Mouse (Mus musculus): ENCODE results near the gene Dnajc7. TPM values are rescaled to one million over a fixed set of nuclear protein-coding genes. Genes with fewer than 3 reads are reported as not detected.
A peak's percentile ranks its signal among the peaks of the same experiment; 100 is the strongest.

Dnajc7 gene
- polyA plus RNA-seq, 1 experiment from 2014 or later = 235 TPM

- WGBS = 34% methylated on average over 2 of the region's 2 CpGs
- H3K36me3 ChIP-seq (ENCODE audit: insufficient read depth, low read length) = peaks cover 5% of the 10 kb centered on the region; the same call in 1 of the 2 replicates
- H3K9me3 ChIP-seq (ENCODE audit: low read length) = no peaks in the 10 kb centered on the region
- peak overlapping the region; percentile 67 for H3K4me3 ChIP-seq (ENCODE audit: low read length)
- peaks cover 6% of the 10 kb centered on the region; the same call in 1 of the 2 replicates for H3K27me3 ChIP-seq (ENCODE audit: insufficient read depth, low read length)
- H3K4me2 ChIP-seq (replicated peaks; ENCODE audit: low read depth, low read length) = peak overlapping the region; percentile 75
- H3K4me1 ChIP-seq (ENCODE audit: insufficient read depth, low read length) = peaks cover 23% of the 10 kb centered on the region
- H3K27ac ChIP-seq (ENCODE audit: low read length) = peak overlapping the region; percentile 78
- ATAC-seq (ENCODE audit: low FRiP score, low TSS enrichment) = 0 out of 2 replicates have a peak, but pooled peaks have one; percentile 4
- H3K9ac ChIP-seq (replicated peaks; ENCODE audit: low read length) = peak overlapping the region; percentile 75
Measured at GRCm38 (mm10) chr11:100575484-100575855, 44.5 kb downstream of the Dnajc7 start.

- H3K4me1 ChIP-seq (ENCODE audit: insufficient read depth, low read length) = peaks cover 23% of the 10 kb centered on the region
- peak within 1 kb of the TSS; percentile 75 for H3K4me2 ChIP-seq (replicated peaks; ENCODE audit: low read depth, low read length)
- H3K36me3 ChIP-seq (ENCODE audit: insufficient read depth, low read length) = 0 out of 2 replicates have a peak, but pooled peaks cover 2% of the 10 kb centered on the region
- ATAC-seq (ENCODE audit: low FRiP score, low TSS enrichment) = peak; percentile 68
- peak within 1 kb of the TSS; percentile 67 for H3K4me3 ChIP-seq (ENCODE audit: low read length)
- H3K27me3 ChIP-seq (ENCODE audit: insufficient read depth, low read length) = peaks cover 6% of the 10 kb centered on the region; the same call in 1 of the 2 replicates
- peak within 1 kb of the TSS; percentile 75 for H3K9ac ChIP-seq (replicated peaks; ENCODE audit: low read length)
- peak within 1 kb of the TSS; percentile 78 for H3K27ac ChIP-seq (ENCODE audit: low read length)
- under 1% methylated on average over 47 of the region's 47 CpGs for WGBS
- H3K9me3 ChIP-seq (ENCODE audit: low read length) = no peaks in the 10 kb centered on the region
Measured at GRCm38 (mm10) chr11:100574708-100575483, 45.1 kb downstream of the Dnajc7 start, which contains the start of gene Cnp. Gene Cnp (plus strand): TSS chr11:100574904.

- WGBS = 60% methylated on average over 3 of the region's 3 CpGs
- Histone ChIP-seq H3K4me3 (ENCODE audit: low read length) (peak overlapping the region; percentile 67), H3K4me1 (ENCODE audit: insufficient read depth, low read length) (peaks cover 23% of the 10 kb centered on the region), H3K27ac (ENCODE audit: low read length) (peak overlapping the region; percentile 78; the same call in 1 of the 2 replicates), H3K27me3 (ENCODE audit: insufficient read depth, low read length) (peaks cover 6% of the 10 kb centered on the region; the same call in 1 of the 2 replicates), H3K4me2 (replicated peaks; ENCODE audit: low read depth, low read length) (peak overlapping the region; percentile 75), H3K9ac (replicated peaks; ENCODE audit: low read length) (no peak overlapping the region), H3K36me3 (ENCODE audit: insufficient read depth, low read length) (0 out of 2 replicates have a peak, but pooled peaks cover 1% of the 10 kb centered on the region), H3K9me3 (ENCODE audit: low read length) (no peaks in the 10 kb centered on the region)
- no peak; the same call in 1 of the 2 replicates for ATAC-seq (ENCODE audit: low FRiP score, low TSS enrichment)
Measured at GRCm38 (mm10) chr11:100574188-100574587, 45.8 kb downstream of the Dnajc7 start.

GRCm38 (mm10) chr11:100571202-100571567 lies 48.8 kb downstream of the Dnajc7 start:
- WGBS = 8% methylated on average over 16 of the region's 16 CpGs

GRCm38 (mm10) chr11:100570430-100571201 lies 49.4 kb downstream of the Dnajc7 start:
- Histone ChIP-seq H3K36me3 (ENCODE audit: insufficient read depth, low read length) (no peaks in the 10 kb centered on the region), H3K4me3 (ENCODE audit: low read length) (peak overlapping the region; percentile 27), H3K27ac (ENCODE audit: low read length) (no peak overlapping the region), H3K27me3 (ENCODE audit: insufficient read depth, low read length) (peaks cover 6% of the 10 kb centered on the region; the same call in 1 of the 2 replicates), H3K4me2 (replicated peaks; ENCODE audit: low read depth, low read length) (peak overlapping the region; percentile 50), H3K9me3 (ENCODE audit: low read length) (no peaks in the 10 kb centered on the region), H3K9ac (replicated peaks; ENCODE audit: low read length) (peak overlapping the region; percentile 39; the same call in 1 of the 2 replicates), H3K4me1 (ENCODE audit: insufficient read depth, low read length) (peaks cover 18% of the 10 kb centered on the region)
- 4% methylated on average over 8 of the region's 8 CpGs for WGBS
- 0 out of 2 replicates have a peak, but pooled peaks have one; percentile 39 for ATAC-seq (ENCODE audit: low FRiP score, low TSS enrichment)

More at GRCm38 (mm10) chr11:100571202-100571567, 48.8 kb downstream of the Dnajc7 start:
- no peak for ATAC-seq (ENCODE audit: low FRiP score, low TSS enrichment)
- Histone ChIP-seq H3K9ac (replicated peaks; ENCODE audit: low read length) (peak overlapping the region; percentile 39; the same call in 1 of the 2 replicates), H3K27me3 (ENCODE audit: insufficient read depth, low read length) (peaks cover 6% of the 10 kb centered on the region; the same call in 1 of the 2 replicates), H3K9me3 (ENCODE audit: low read length) (no peaks in the 10 kb centered on the region), H3K4me1 (ENCODE audit: insufficient read depth, low read length) (peaks cover 18% of the 10 kb centered on the region), H3K36me3 (ENCODE audit: insufficient read depth, low read length) (no peaks in the 10 kb centered on the region), H3K27ac (ENCODE audit: low read length) (no peak overlapping the region), H3K4me2 (replicated peaks; ENCODE audit: low read depth, low read length) (peak overlapping the region; percentile 50), H3K4me3 (ENCODE audit: low read length) (peak overlapping the region; percentile 27)

GRCm38 (mm10) chr11:100569789-100570188 lies 50.2 kb downstream of the Dnajc7 start:
- no peak overlapping the region for H3K9ac ChIP-seq (replicated peaks; ENCODE audit: low read length)
- peaks cover 14% of the 10 kb centered on the region for H3K4me1 ChIP-seq (ENCODE audit: insufficient read depth, low read length)
- no peak overlapping the region for H3K4me2 ChIP-seq (replicated peaks; ENCODE audit: low read depth, low read length)
- ATAC-seq (ENCODE audit: low FRiP score, low TSS enrichment) = no peak
- H3K9me3 ChIP-seq (ENCODE audit: low read length) = no peaks in the 10 kb centered on the region
- H3K36me3 ChIP-seq (ENCODE audit: insufficient read depth, low read length) = no peaks in the 10 kb centered on the region
- H3K27ac ChIP-seq (ENCODE audit: low read length) = no peak overlapping the region
- H3K27me3 ChIP-seq (ENCODE audit: insufficient read depth, low read length) = peaks cover 6% of the 10 kb centered on the region; the same call in 1 of the 2 replicates
- WGBS = 66% methylated on average over 9 of the region's 9 CpGs
- no peak overlapping the region for H3K4me3 ChIP-seq (ENCODE audit: low read length)

- no peak for ATAC-seq (ENCODE audit: low FRiP score, low TSS enrichment)
- WGBS = 78% methylated on average over 8 of the region's 8 CpGs
- Histone ChIP-seq H3K27ac (ENCODE audit: low read length) (no peak overlapping the region), H3K4me3 (ENCODE audit: low read length) (no peak overlapping the region), H3K9me3 (ENCODE audit: low read length) (no peaks in the 10 kb centered on the region), H3K4me2 (replicated peaks; ENCODE audit: low read depth, low read length) (no peak overlapping the region), H3K36me3 (ENCODE audit: insufficient read depth, low read length) (no peaks in the 10 kb centered on the region), H3K4me1 (ENCODE audit: insufficient read depth, low read length) (peaks cover 11% of the 10 kb centered on the region), H3K9ac (replicated peaks; ENCODE audit: low read length) (no peak overlapping the region), H3K27me3 (ENCODE audit: insufficient read depth, low read length) (peaks cover 6% of the 10 kb centered on the region; the same call in 1 of the 2 replicates)
Measured at GRCm38 (mm10) chr11:100568692-100569091, 51.3 kb downstream of the Dnajc7 start.

GRCm38 (mm10) chr11:100567815-100568245 lies 52.1 kb downstream of the Dnajc7 start:
- H3K4me2 ChIP-seq (replicated peaks; ENCODE audit: low read depth, low read length) = no peak overlapping the region
- 29% methylated on average over 9 of the region's 9 CpGs for WGBS
- ATAC-seq (ENCODE audit: low FRiP score, low TSS enrichment) = no peak

GRCm38 (mm10) chr11:100567229-100567628 lies 52.7 kb downstream of the Dnajc7 start:
- H3K4me2 ChIP-seq (replicated peaks; ENCODE audit: low read depth, low read length) = no peak overlapping the region
- H3K27me3 ChIP-seq (ENCODE audit: insufficient read depth, low read length) = peaks cover 6% of the 10 kb centered on the region; the same call in 1 of the 2 replicates
- no peaks in the 10 kb centered on the region for H3K36me3 ChIP-seq (ENCODE audit: insufficient read depth, low read length)
- no peak overlapping the region for H3K9ac ChIP-seq (replicated peaks; ENCODE audit: low read length)
- ATAC-seq (ENCODE audit: low FRiP score, low TSS enrichment) = no peak
- 67% methylated on average over 5 of the region's 5 CpGs for WGBS
- no peak overlapping the region for H3K4me3 ChIP-seq (ENCODE audit: low read length)
- H3K4me1 ChIP-seq (ENCODE audit: insufficient read depth, low read length) = peaks cover 11% of the 10 kb centered on the region
- no peaks in the 10 kb centered on the region for H3K9me3 ChIP-seq (ENCODE audit: low read length)
- H3K27ac ChIP-seq (ENCODE audit: low read length) = no peak overlapping the region

More at GRCm38 (mm10) chr11:100567815-100568245, 52.1 kb downstream of the Dnajc7 start:
- H3K4me1 ChIP-seq (ENCODE audit: insufficient read depth, low read length) = peaks cover 11% of the 10 kb centered on the region
- H3K9me3 ChIP-seq (ENCODE audit: low read length) = no peaks in the 10 kb centered on the region
- no peak overlapping the region for H3K27ac ChIP-seq (ENCODE audit: low read length)
- no peak overlapping the region for H3K9ac ChIP-seq (replicated peaks; ENCODE audit: low read length)
- H3K4me3 ChIP-seq (ENCODE audit: low read length) = no peak overlapping the region
- H3K36me3 ChIP-seq (ENCODE audit: insufficient read depth, low read length) = no peaks in the 10 kb centered on the region
- peaks cover 6% of the 10 kb centered on the region; the same call in 1 of the 2 replicates for H3K27me3 ChIP-seq (ENCODE audit: insufficient read depth, low read length)
